Mouse (Mus musculus) spleen, adult 2 months (tissue): ENCODE data around the gene 6430548M08Rik. TPM values are rescaled to one million over a fixed set of nuclear protein-coding genes. Genes with fewer than 3 reads are reported as not detected.

ENCODE experiments used
- DNase-seq, 2 experiments: peaks; one replicate each; pipeline versions ENCODE4 v3.0.0 to v3.0.0-alpha.2; 2012 to 2021; ENCODE audit warnings: low spot score in 2 of 2, low read depth in 1 of 2
- H3K27ac ChIP-seq: fragments of 200-500 bp; 2 replicates; pipeline ENCODE4 v1.5.1; 2012; ENCODE audit warnings: low read length, inconsistent platforms; ENCODE audit not compliant: insufficient read depth
- H3K27me3 ChIP-seq: fragments of 200-500 bp; 2 replicates; pipeline ENCODE4 v1.6.1; 2012; ENCODE audit warnings: mild to moderate bottlenecking, moderate library complexity, low read length, inconsistent platforms; ENCODE audit not compliant: control insufficient read depth, insufficient read depth
- H3K36me3 ChIP-seq: fragments of 200-500 bp; 2 replicates; pipeline ENCODE4 v1.6.1; 2012; ENCODE audit warnings: mild to moderate bottlenecking, low read length, inconsistent platforms; ENCODE audit not compliant: control insufficient read depth, insufficient read depth
- H3K4me1 ChIP-seq: fragments of 200-500 bp; 2 replicates; pipeline ENCODE4 v1.6.1; 2011; ENCODE audit warnings: inconsistent platforms; ENCODE audit not compliant: control insufficient read depth, insufficient read depth, insufficient read length
- H3K4me3 ChIP-seq: fragments of 200-500 bp; 2 replicates; pipeline ENCODE4 v1.5.1; 2011; ENCODE audit warnings: mild to moderate bottlenecking, inconsistent platforms; ENCODE audit not compliant: insufficient read depth, insufficient read length; ENCODE audit errors: extremely low read depth
- CTCF ChIP-seq: fragments of 200-500 bp; IDR thresholded peaks from 2 replicates; pipeline ENCODE4 v1.5.1; 2011; ENCODE audit warnings: mild to moderate bottlenecking, inconsistent platforms; ENCODE audit not compliant: insufficient read depth, insufficient read length, insufficient replicate concordance; ENCODE audit errors: extremely low read depth
- POLR2A ChIP-seq: fragments of 200-500 bp; IDR thresholded peaks from 2 replicates; pipeline ENCODE4 v1.6.1; 2011; ENCODE audit warnings: low read depth, low read length, inconsistent platforms
- WGBS: fragments of 180-500 bp; shearing (Covaris S2); methylation state at CpG from one replicate; pipeline ENCODE4 v1.1.7; 2018; 5-methylcytosine and 5-hydroxymethylcytosine counted together
- polyA plus RNA-seq: library from polyadenylated mRNA; depleted of rRNA; stranded (reverse); fragments of >200 nt; gene quantifications from 2 replicates; pipeline ENCODE4 v1.2.3, GENCODE M21; 2012

6430548M08Rik gene
- polyA plus RNA-seq, 1 experiment = 20.6 TPM

- peak; percentile 65 to 75 for DNase-seq
- Histone ChIP-seq H3K36me3 (no peaks in the 10 kb centered on the region), H3K27me3 (no peaks in the 10 kb centered on the region), H3K27ac (no peak overlapping the region), H3K4me1 (no peaks in the 10 kb centered on the region; the same call in 1 of the 2 replicates), H3K4me3 (peak overlapping the region; percentile 27; the same call in 1 of the 2 replicates)
- TF ChIP-seq POLR2A = no peak
- peak; percentile 92 for TF ChIP-seq CTCF
- 1% methylated on average over 10 of the region's 10 CpGs for WGBS
Observed at GRCm38 (mm10) chr8:120179027-120179431, 65.1 kb downstream of the 6430548M08Rik start.

GRCm38 (mm10) chr8:120180445-120180970 is 66.6 kb downstream of the 6430548M08Rik start:
- Histone ChIP-seq H3K4me1 (no peaks in the 10 kb centered on the region; the same call in 1 of the 2 replicates), H3K27me3 (no peaks in the 10 kb centered on the region), H3K27ac (no peak overlapping the region), H3K36me3 (no peaks in the 10 kb centered on the region), H3K4me3 (no peak overlapping the region)
- TF ChIP-seq POLR2A = no peak
- no peak for DNase-seq
- WGBS = 88% methylated on average over 7 of the region's 7 CpGs

- Histone ChIP-seq H3K27me3 (no peaks in the 10 kb centered on the region), H3K4me1 (no peaks in the 10 kb centered on the region; the same call in 1 of the 2 replicates), H3K27ac (no peak overlapping the region), H3K36me3 (no peaks in the 10 kb centered on the region), H3K4me3 (no peak overlapping the region)
- TF ChIP-seq CTCF (no peak), POLR2A (no peak)
- DNase-seq = no peak
- 87% methylated on average over 5 of the region's 5 CpGs for WGBS
Observed at GRCm38 (mm10) chr8:120181274-120181673, 67.3 kb downstream of the 6430548M08Rik start.

GRCm38 (mm10) chr8:120181861-120182414 is 68.0 kb downstream of the 6430548M08Rik start:
- DNase-seq = no peak

GRCm38 (mm10) chr8:120184366-120184765 is 70.4 kb downstream of the 6430548M08Rik start:
- H3K27ac ChIP-seq = no peak overlapping the region

More at GRCm38 (mm10) chr8:120181861-120182414, 68.0 kb downstream of the 6430548M08Rik start:
- Histone ChIP-seq H3K4me1 (no peaks in the 10 kb centered on the region; the same call in 1 of the 2 replicates), H3K36me3 (no peaks in the 10 kb centered on the region), H3K27ac (no peak overlapping the region), H3K4me3 (no peak overlapping the region), H3K27me3 (no peaks in the 10 kb centered on the region)
- TF ChIP-seq CTCF (no peak), POLR2A (no peak)
- WGBS = 85% methylated on average over 4 of the region's 4 CpGs

GRCm38 (mm10) chr8:120184850-120185792 is 71.2 kb downstream of the 6430548M08Rik start:
- WGBS = 70% methylated on average over 17 of the region's 17 CpGs
- H3K4me1 ChIP-seq = no peaks in the 10 kb centered on the region
- H3K4me3 ChIP-seq = no peak overlapping the region
- no peak overlapping the region for H3K27ac ChIP-seq
- DNase-seq = no peak
- TF ChIP-seq CTCF = no peak
- no peak for TF ChIP-seq POLR2A
- H3K27me3 ChIP-seq = no peaks in the 10 kb centered on the region
- H3K36me3 ChIP-seq = no peaks in the 10 kb centered on the region

More at GRCm38 (mm10) chr8:120184366-120184765, 70.4 kb downstream of the 6430548M08Rik start:
- Histone ChIP-seq H3K27me3 (no peaks in the 10 kb centered on the region), H3K4me1 (no peaks in the 10 kb centered on the region), H3K36me3 (no peaks in the 10 kb centered on the region), H3K4me3 (no peak overlapping the region)
- TF ChIP-seq CTCF (no peak), POLR2A (no peak)
- no peak for DNase-seq
- WGBS = 67% methylated on average over 9 of the region's 9 CpGs

- WGBS = 79% methylated on average over 8 of the region's 8 CpGs
- H3K27me3 ChIP-seq = no peaks in the 10 kb centered on the region
- no peak for DNase-seq
- no peak overlapping the region for H3K4me3 ChIP-seq
- TF ChIP-seq CTCF (no peak), POLR2A (no peak)
- H3K36me3 ChIP-seq = no peaks in the 10 kb centered on the region
- no peak overlapping the region for H3K27ac ChIP-seq
- H3K4me1 ChIP-seq = no peaks in the 10 kb centered on the region; the same call in 1 of the 2 replicates
Observed at GRCm38 (mm10) chr8:120186454-120186853, 72.5 kb downstream of the 6430548M08Rik start.
